Mouse (Mus musculus): Measurements from ENCODE around the gene Bbx. TPM values are rescaled to one million over a fixed set of nuclear protein-coding genes. Genes with fewer than 3 reads are reported as not detected.

The Bbx gene
- polyA plus RNA-seq, 1 experiment from 2014 or later: 33.1 TPM

DNA sequence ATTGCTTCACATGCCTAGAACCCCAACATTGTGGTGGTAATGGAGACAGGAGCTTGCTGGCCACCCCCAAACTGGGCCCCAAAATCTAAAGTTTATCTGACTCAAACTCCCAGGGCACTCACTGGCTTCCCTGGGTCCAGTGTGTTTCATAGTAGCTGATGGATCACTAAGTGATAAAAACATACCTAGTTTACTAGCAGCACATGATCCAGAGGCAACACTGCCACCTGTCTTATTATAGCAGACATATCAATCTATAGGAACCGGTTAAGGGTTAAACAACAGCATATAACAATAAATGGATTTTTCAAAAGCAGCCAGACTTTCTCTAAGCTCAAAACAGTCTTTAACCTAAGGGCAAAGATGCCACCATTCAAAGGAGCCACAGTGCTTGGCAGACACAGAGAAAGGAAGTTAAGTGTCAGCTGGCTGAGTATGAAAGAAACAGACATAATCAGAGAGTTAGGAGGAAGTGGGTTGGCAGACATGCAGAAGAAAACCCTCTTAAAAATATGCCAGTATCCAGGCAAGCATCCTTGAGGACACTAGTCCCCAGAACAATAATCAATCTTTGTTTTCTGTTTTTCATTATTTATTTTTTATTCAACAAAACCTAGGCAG lies 116.7 kb downstream of the Bbx start:
- no peak overlapping the region for H3K9ac ChIP-seq (ENCODE audit: low read length)
- WGBS: 83% methylated on average over 1 of the region's 1 CpGs
- no peak for ATAC-seq (ENCODE audit: insufficient number of reproducible peaks, insufficient read depth, low FRiP score, low read depth)

DNA sequence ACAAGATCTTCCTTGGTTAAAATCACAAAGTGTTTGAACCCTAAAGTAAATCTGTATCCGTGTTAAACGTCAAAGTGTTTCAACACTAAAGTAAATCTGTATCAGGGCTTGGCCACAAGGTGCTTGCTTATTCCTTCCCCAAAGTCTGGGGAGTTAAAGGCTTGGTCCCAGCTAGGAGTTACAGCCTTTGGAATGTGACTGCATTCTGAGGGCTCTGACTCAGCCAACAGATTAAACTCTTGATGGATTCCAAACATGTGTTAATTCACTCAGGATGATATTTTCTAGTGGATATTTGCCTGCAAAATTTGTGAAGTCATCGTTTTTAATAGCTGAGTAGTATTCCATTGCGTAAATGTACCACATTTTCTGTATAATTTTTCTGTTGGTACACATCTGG lies 120.6 kb downstream of the Bbx start:
- no peak for ATAC-seq (ENCODE audit: insufficient number of reproducible peaks, insufficient read depth, low FRiP score, low read depth)
- Histone ChIP-seq H3K27ac (replicated peaks in 1 of 2; ENCODE audit: control insufficient read depth in 1 of 2, insufficient read depth in 1 of 2, low read depth in 2 of 2, low read length in 2 of 2) (no peak overlapping the region), H3K4me2 (ENCODE audit: low read length) (no peak overlapping the region), H3K4me1 (ENCODE audit: control insufficient read depth in 2 of 2, insufficient read depth in 2 of 2, low read length in 2 of 2) (peaks cover 4 to 18% of the 10 kb centered on the region in 2 experiments; a peak in 3 of 4 replicates), H3K36me3 (ENCODE audit: control insufficient read depth, insufficient read depth, low read length) (no peaks in the 10 kb centered on the region), H3K9ac (ENCODE audit: low read length) (no peak overlapping the region), H3K27me3 (ENCODE audit: control insufficient read depth, insufficient read depth, low read length) (no peaks in the 10 kb centered on the region), H3K4me3 (ENCODE audit: control insufficient read depth in 1 of 2, insufficient read depth in 1 of 2, low read depth in 1 of 2, low read length in 2 of 2) (no peak overlapping the region), H3K9me3 (ENCODE audit: control insufficient read depth, low read length) (no peaks in the 10 kb centered on the region)
- whole genome bisulfite sequencing: 79% methylated on average over 4 of the region's 4 CpGs

More for the DNA sequence above, 116.7 kb downstream of the Bbx start:
- Histone ChIP-seq H3K36me3 (ENCODE audit: control insufficient read depth, insufficient read depth, low read length) (no peaks in the 10 kb centered on the region), H3K27me3 (ENCODE audit: control insufficient read depth, insufficient read depth, low read length) (no peaks in the 10 kb centered on the region), H3K4me1 (ENCODE audit: control insufficient read depth in 2 of 2, insufficient read depth in 2 of 2, low read length in 2 of 2) (no peaks in the 10 kb centered on the region; a peak in 1 of 4 replicates), H3K4me2 (ENCODE audit: low read length) (no peak overlapping the region), H3K27ac (replicated peaks in 1 of 2; ENCODE audit: control insufficient read depth in 1 of 2, insufficient read depth in 1 of 2, low read depth in 2 of 2, low read length in 2 of 2) (no peak overlapping the region), H3K9me3 (ENCODE audit: control insufficient read depth, low read length) (no peaks in the 10 kb centered on the region), H3K4me3 (ENCODE audit: control insufficient read depth in 1 of 2, insufficient read depth in 1 of 2, low read depth in 1 of 2, low read length in 2 of 2) (no peak overlapping the region)

DNA sequence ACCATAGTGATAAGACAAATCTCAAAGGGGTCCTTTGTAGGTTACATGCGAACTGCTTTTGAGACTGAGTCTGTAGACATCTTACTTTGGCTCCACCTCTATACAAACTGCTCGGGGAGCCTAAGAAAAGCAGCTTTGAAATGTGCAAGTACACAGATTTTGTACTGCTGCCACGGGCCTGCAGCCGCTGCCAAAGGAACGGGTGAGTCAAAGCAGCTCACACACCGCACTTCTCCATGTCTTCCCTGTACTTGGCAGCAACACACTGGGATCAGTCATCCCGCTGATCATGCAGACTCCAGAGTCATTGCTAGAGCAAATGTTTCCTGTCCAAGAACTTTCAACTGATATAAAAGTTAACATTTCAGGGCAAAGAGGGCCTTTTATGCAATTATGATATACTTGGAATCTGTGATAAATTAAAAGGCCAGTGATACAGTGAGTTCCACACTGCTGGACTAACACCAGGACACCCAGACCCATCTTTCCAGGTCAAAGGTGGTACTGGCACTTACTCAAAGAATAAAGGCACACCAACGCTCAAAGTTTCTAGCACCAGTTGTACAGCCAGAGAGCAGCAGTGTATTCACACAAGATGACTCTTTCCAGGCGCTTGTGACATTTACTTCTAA lies 122.7 kb downstream of the Bbx start:
- Histone ChIP-seq H3K4me1 (ENCODE audit: control insufficient read depth in 2 of 2, insufficient read depth in 2 of 2, low read length in 2 of 2) (peaks cover 6 to 23% of the 10 kb centered on the region in 2 experiments; a peak in 3 of 4 replicates), H3K9me3 (ENCODE audit: control insufficient read depth, low read length) (no peaks in the 10 kb centered on the region), H3K4me3 (ENCODE audit: control insufficient read depth in 1 of 2, insufficient read depth in 1 of 2, low read depth in 1 of 2, low read length in 2 of 2) (peak overlapping the region in 1 of 2 experiments; percentile 1; a peak in 1 of 4 replicates), H3K4me2 (ENCODE audit: low read length) (peak overlapping the region; percentile 55), H3K9ac (ENCODE audit: low read length) (0 out of 2 replicates have a peak overlapping the region, but pooled peaks have one; percentile 11), H3K27me3 (ENCODE audit: control insufficient read depth, insufficient read depth, low read length) (no peaks in the 10 kb centered on the region), H3K36me3 (ENCODE audit: control insufficient read depth, insufficient read depth, low read length) (no peaks in the 10 kb centered on the region), H3K27ac (replicated peaks in 1 of 2; ENCODE audit: control insufficient read depth in 1 of 2, insufficient read depth in 1 of 2, low read depth in 2 of 2, low read length in 2 of 2) (peak overlapping the region; percentile 59 to 65)
- 24% methylated on average over 9 of the region's 9 CpGs for whole genome bisulfite sequencing
- ATAC-seq (ENCODE audit: insufficient number of reproducible peaks, insufficient read depth, low FRiP score, low read depth): peak; percentile 78

DNA sequence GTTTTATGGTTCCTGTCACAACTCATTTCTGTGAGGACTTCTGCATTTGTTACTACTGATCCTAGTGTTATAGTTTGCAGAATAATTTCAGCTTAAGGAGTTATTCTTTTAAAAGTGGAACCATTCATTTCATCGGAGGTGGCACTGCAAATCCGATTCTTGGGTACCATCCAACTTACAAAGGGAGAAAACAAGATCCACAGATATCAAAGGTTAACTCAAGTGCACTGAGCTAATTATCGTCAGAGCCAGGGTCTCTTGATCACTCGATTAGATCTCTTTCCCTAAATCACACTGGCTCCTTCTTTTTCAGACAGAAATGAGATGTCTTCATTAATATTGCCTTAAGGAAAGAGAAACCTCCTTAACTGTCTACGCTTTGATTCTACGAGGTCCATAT lies 123.9 kb downstream of the Bbx start:
- Histone ChIP-seq H3K4me1 (ENCODE audit: control insufficient read depth in 2 of 2, insufficient read depth in 2 of 2, low read length in 2 of 2) (peaks cover 6 to 23% of the 10 kb centered on the region in 2 experiments; a peak in 3 of 4 replicates), H3K27me3 (ENCODE audit: control insufficient read depth, insufficient read depth, low read length) (no peaks in the 10 kb centered on the region), H3K4me3 (ENCODE audit: control insufficient read depth in 1 of 2, insufficient read depth in 1 of 2, low read depth in 1 of 2, low read length in 2 of 2) (no peak overlapping the region), H3K36me3 (ENCODE audit: control insufficient read depth, insufficient read depth, low read length) (no peaks in the 10 kb centered on the region), H3K4me2 (ENCODE audit: low read length) (peak overlapping the region; percentile 55), H3K9me3 (ENCODE audit: control insufficient read depth, low read length) (no peaks in the 10 kb centered on the region), H3K27ac (replicated peaks in 1 of 2; ENCODE audit: control insufficient read depth in 1 of 2, insufficient read depth in 1 of 2, low read depth in 2 of 2, low read length in 2 of 2) (peak overlapping the region in 1 of 2 experiments; percentile 65; a peak in 2 of 4 replicates), H3K9ac (ENCODE audit: low read length) (no peak overlapping the region)
- no peak for ATAC-seq (ENCODE audit: insufficient number of reproducible peaks, insufficient read depth, low FRiP score, low read depth)
- WGBS: 67% methylated on average over 6 of the region's 6 CpGs

DNA sequence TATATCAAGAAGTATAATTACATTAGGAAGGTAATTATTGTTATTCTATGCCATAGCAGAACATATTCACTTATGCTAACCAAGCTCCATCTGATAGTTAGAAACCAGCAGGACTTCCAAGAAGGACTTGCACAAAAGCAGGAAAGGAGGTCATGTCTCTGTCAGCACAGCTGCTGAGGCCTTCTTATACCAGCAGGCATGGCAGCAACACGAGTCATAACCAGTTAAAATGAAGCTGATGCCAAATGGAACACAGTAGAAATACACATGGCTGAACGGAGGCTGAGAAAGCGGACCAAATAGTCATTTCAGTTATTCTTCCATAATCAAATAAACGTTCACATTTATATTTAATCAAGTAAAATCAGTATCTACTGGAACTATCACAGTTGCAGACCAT lies 125.0 kb downstream of the Bbx start:
- ATAC-seq (ENCODE audit: insufficient number of reproducible peaks, insufficient read depth, low FRiP score, low read depth): no peak
- WGBS: 74% methylated on average over 4 of the region's 4 CpGs

DNA sequence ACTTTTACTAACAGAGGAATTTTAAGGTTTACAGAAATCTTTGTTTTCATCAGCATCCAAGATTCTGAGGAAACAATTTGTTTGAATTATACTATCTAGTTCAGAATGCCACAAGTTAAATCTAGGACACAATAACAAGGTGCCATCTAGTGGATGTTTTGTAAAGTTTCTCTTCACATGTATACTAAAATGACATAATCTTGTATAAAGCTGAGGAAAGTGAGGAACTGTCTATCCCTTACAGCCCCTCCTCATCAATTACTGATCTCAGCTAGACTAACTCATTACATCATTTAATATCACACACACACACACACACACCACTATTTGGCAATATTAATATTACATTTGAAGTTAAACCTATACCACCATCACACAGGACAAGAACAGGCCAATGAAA lies 125.5 kb downstream of the Bbx start:
- H3K9me3 ChIP-seq (ENCODE audit: control insufficient read depth, low read length): no peaks in the 10 kb centered on the region
- H3K27ac ChIP-seq (replicated peaks in 1 of 2; ENCODE audit: control insufficient read depth in 1 of 2, insufficient read depth in 1 of 2, low read depth in 2 of 2, low read length in 2 of 2): no peak overlapping the region
- no peaks in the 10 kb centered on the region for H3K27me3 ChIP-seq (ENCODE audit: control insufficient read depth, insufficient read depth, low read length)

More for the DNA sequence above, 125.0 kb downstream of the Bbx start:
- Histone ChIP-seq H3K9me3 (ENCODE audit: control insufficient read depth, low read length) (no peaks in the 10 kb centered on the region), H3K4me3 (ENCODE audit: control insufficient read depth in 1 of 2, insufficient read depth in 1 of 2, low read depth in 1 of 2, low read length in 2 of 2) (no peak overlapping the region), H3K27ac (replicated peaks in 1 of 2; ENCODE audit: control insufficient read depth in 1 of 2, insufficient read depth in 1 of 2, low read depth in 2 of 2, low read length in 2 of 2) (no peak overlapping the region), H3K4me2 (ENCODE audit: low read length) (no peak overlapping the region), H3K9ac (ENCODE audit: low read length) (no peak overlapping the region), H3K4me1 (ENCODE audit: control insufficient read depth in 2 of 2, insufficient read depth in 2 of 2, low read length in 2 of 2) (peaks cover 6 to 23% of the 10 kb centered on the region in 2 experiments; a peak in 3 of 4 replicates), H3K27me3 (ENCODE audit: control insufficient read depth, insufficient read depth, low read length) (no peaks in the 10 kb centered on the region), H3K36me3 (ENCODE audit: control insufficient read depth, insufficient read depth, low read length) (no peaks in the 10 kb centered on the region)

DNA sequence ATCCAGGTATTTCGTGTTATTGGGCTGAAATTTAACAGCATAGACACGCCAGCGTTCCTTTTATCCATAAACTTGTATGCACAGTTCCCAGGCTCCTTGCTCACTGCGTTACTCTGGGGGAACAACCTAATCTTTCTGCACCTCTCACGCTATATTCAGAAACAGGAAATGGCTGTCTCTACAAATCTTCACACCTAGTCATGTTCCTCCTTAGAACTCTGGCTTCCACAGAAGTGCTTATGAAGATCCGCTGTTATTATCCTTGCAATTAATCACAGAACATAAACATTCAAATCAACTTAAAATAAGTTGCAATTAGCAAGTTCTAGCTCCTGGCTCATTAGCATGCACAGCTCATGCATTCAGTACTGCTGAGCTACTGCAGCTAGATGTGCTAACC lies 127.0 kb downstream of the Bbx start:
- Histone ChIP-seq H3K27me3 (ENCODE audit: control insufficient read depth, insufficient read depth, low read length) (no peaks in the 10 kb centered on the region), H3K4me1 (ENCODE audit: control insufficient read depth in 2 of 2, insufficient read depth in 2 of 2, low read length in 2 of 2) (peaks cover 6 to 22% of the 10 kb centered on the region in 2 experiments), H3K36me3 (ENCODE audit: control insufficient read depth, insufficient read depth, low read length) (no peaks in the 10 kb centered on the region), H3K4me3 (ENCODE audit: control insufficient read depth in 1 of 2, insufficient read depth in 1 of 2, low read depth in 1 of 2, low read length in 2 of 2) (no peak overlapping the region), H3K4me2 (ENCODE audit: low read length) (no peak overlapping the region), H3K27ac (replicated peaks in 1 of 2; ENCODE audit: control insufficient read depth in 1 of 2, insufficient read depth in 1 of 2, low read depth in 2 of 2, low read length in 2 of 2) (no peak overlapping the region), H3K9ac (ENCODE audit: low read length) (no peak overlapping the region), H3K9me3 (ENCODE audit: control insufficient read depth, low read length) (no peaks in the 10 kb centered on the region)
- ATAC-seq (ENCODE audit: insufficient number of reproducible peaks, insufficient read depth, low FRiP score, low read depth): no peak
- WGBS: 46% methylated on average over 6 of the region's 6 CpGs

More for the DNA sequence above, 125.5 kb downstream of the Bbx start:
- no peaks in the 10 kb centered on the region for H3K36me3 ChIP-seq (ENCODE audit: control insufficient read depth, insufficient read depth, low read length)
- no peak for ATAC-seq (ENCODE audit: insufficient number of reproducible peaks, insufficient read depth, low FRiP score, low read depth)
- no peak overlapping the region for H3K4me3 ChIP-seq (ENCODE audit: control insufficient read depth in 1 of 2, insufficient read depth in 1 of 2, low read depth in 1 of 2, low read length in 2 of 2)
- H3K4me2 ChIP-seq (ENCODE audit: low read length): no peak overlapping the region
- H3K9ac ChIP-seq (ENCODE audit: low read length): no peak overlapping the region
- peaks cover 6 to 23% of the 10 kb centered on the region in 2 experiments; a peak in 3 of 4 replicates for H3K4me1 ChIP-seq (ENCODE audit: control insufficient read depth in 2 of 2, insufficient read depth in 2 of 2, low read length in 2 of 2)

Data from heart, embryonic 14.5 days (tissue).